Mouse (Mus musculus) kidney, postnatal 14 days (tissue): ENCODE measurements around the gene Atg7.

ENCODE experiments used
- DNase-seq: peaks from one replicate; pipeline ENCODE4 v3.0.0; 2022; ENCODE audit warnings: mixed read lengths

Atg7 gene

GRCm38 (mm10) chr6:114821646-114822045, 178.7 kb downstream of the Atg7 start:
- no peak for DNase-seq

- no peak for DNase-seq
Measured at GRCm38 (mm10) chr6:114826889-114827288, 184.0 kb downstream of the Atg7 start.

DNA sequence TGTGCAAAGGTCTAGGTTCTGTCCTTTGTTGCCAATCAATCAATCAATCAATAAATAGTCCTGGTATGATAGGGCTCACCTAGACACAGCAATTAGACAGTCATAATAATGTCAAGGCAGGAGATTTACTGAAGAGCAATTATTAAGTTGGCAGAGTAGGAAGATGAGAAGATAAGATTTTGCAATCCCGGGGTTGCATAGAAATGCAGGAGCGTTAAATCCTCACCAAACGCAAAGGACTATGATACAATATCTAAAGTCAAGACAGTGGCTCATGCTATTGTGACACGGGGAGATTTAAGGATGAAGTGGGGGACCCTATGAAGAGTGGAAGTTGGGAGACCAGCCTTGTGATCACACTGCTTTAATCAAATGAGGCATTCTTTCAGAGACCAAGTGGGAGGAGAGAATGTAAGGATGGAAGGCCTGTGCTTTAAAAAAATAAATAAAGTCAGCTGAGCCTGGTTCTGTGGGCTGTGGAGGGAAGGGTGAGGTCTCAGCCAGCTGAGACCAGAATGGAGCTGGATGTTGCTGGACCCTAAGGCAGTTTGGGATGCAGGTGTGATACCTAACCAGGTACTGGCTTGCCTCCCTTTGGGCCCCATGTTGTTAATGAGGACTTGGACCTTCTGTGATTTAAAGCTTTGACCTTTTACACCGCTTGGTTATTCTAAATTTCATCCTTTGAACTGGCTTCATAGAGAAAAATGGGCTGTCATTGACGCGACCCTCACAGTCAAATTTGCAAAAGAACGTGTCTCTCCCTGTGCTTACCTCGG, 187.0 kb downstream of the Atg7 start:
- no peak for DNase-seq

- no peak for DNase-seq
Measured at GRCm38 (mm10) chr6:114831807-114832206, 188.9 kb downstream of the Atg7 start.

DNA sequence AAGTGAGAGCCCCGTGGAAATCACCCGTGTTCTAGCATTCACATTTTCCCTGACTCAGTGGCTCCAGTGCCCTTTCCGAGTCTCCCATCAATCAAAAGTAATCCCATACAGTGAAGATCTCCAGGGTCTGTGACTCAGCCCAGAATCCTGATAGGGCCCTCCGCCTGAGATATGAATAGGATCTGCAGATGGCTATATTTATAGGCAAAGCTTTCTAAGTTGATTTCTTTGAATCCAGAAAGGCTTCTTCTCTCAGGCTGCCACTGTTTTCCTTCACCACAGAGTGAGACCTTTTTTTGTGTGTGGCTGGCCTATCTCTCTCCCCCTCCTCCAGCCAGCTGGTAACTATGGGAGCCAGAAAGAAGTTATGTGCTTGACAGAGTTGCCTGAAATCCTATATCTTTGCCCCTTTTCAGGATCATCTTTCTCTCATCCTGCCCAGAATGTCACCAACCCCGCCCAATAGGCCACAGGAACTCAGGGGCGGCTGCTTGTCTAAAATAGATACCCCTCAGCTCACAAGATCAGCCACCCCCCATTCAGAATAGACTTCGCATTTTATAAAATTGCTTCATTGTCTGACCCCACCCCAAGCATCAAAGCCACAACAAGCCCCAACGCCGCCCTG, 190.3 kb downstream of the Atg7 start:
- no peak for DNase-seq

DNA sequence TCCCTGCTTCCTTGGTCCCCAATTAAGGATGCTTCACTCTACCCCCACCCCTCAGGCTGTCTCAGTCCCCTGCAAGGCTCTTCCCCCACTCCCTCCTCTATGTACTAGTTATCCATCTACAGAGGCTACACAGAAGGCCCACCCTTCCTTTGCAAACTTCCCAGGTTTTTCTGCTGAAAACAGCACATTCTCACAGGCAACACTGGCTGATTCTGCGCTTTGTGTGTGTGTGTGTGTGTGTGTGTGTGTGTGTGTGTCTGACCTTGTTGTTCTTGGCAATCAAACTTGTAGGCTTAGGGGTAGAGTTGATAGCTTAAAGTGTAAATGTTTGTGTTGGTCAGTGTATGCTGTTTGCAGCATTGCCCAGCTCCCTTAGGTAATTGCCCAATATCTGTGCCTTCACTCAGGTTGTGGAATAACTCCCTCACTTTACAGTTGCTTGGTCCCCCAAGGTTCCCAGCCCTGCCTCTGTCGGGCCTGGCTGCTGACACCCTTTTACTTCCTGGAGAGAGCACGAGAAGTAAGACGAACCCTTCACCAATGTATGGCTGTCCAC, 191.0 kb downstream of the Atg7 start:
- DNase-seq: peak; percentile 78

DNA sequence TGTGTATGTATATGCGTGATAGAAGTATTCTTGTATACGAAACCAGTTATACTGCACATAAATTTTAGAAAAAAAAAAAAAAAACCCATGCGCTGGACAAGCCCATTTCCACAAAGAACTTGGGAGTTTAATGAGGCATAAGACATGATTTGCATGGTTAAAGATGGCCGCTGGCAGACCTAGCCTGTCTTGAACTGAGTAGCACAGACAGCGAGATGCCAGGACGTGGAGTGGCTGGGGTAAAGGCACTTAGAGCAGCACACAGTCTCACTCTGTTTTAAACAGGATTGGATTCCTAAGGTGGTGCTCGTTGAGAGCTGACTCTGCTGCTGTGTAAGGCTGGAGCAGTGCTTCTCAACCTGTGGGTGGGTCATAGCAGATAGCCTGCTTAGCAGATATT, 192.4 kb downstream of the Atg7 start:
- DNase-seq: no peak

DNA sequence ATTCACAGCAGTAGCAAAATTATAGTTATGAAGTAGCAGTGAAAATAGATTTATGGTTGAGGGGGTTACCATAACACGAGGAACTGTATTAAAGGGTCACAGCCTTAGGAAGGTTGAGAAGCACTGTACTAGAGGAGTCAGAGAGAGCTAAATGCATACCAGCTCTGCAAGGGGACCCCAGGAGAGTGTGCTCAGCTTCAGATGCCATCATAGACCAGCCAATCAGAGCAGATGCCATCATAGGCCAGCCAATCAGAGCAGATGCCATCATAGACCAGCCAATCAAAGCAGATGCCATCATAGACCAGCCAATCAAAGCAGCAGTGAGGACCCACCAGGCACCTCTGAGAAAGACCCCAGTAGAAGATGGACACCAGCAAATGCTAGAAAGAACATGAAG, 192.9 kb downstream of the Atg7 start:
- DNase-seq: no peak

- no peak for DNase-seq
Measured at GRCm38 (mm10) chr6:114836433-114836832, 193.5 kb downstream of the Atg7 start.

DNA sequence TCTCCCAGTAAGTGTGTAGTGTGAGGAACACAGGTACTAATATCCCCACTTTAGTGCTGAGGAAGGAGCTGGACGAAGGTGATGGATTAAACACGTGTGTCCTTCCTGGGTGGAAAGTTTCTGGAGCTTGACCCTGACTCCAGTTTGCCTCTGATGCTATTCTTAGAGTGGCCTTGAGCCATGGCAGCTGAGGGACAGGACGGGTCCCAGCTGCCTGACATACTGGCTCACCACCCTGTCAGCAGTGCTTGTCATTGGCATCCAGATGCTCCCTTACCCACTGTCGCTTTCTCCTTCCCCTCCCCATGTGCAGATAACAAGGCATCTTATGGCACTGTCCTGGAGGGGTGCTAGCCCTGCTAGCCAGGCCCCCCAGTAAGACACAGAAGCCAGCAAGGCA, 196.0 kb downstream of the Atg7 start:
- DNase-seq: no peak

GRCm38 (mm10) chr6:114840012-114840411, 197.1 kb downstream of the Atg7 start:
- DNase-seq: no peak

GRCm38 (mm10) chr6:114842131-114842530, 199.2 kb downstream of the Atg7 start:
- no peak for DNase-seq

- DNase-seq: no peak
Measured at GRCm38 (mm10) chr6:114842863-114843262, 200.0 kb downstream of the Atg7 start.

GRCm38 (mm10) chr6:114846153-114846772, 203.4 kb downstream of the Atg7 start:
- DNase-seq: no peak

DNA sequence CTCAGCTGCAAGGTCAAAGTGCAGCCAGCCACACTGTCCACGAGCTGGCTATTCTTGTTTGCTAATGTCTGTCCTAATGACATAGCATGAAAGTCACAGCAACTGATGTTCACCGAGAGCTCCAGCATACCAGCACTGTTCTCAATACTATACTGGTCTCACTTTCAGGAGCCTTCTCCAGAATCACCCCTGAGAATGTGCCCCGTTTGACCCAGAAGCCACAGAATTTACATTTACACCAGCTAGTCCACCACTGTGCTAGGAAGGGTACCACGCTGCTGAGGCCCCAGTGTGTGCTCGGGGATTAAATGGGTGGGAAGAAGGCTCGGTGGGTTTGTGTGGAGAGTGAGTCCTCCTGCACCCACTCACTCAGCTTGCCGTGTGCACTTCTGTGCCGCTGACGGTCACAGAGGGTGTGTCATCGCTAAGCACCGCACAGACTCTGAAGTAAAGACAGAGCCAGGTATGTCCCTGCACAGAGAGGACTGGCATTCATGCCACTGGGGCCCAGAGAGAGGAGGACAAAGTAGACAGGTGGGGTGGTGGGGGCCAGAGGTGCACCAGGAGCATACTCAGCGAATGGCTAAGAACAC, 204.8 kb downstream of the Atg7 start:
- no peak for DNase-seq

DNA sequence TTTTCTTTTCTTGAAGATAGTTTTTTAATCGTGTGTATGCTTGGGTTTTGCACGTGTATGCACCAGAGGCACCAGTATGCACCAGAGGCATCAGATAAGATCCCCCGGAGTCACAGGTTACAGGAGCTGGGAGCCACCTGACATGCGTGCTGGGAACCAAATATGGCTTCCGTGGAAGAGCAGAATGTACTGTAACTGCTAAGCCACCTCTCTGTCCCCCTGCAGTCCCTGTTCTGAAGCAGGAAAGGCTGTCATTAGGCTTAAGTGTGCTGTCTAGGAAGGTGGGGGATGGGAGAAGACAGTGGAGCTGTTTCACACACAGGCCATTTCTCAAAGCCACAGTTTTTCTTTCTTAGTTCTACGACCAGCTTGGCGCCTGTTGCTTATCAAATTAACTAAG, 205.9 kb downstream of the Atg7 start:
- DNase-seq: no peak

DNA sequence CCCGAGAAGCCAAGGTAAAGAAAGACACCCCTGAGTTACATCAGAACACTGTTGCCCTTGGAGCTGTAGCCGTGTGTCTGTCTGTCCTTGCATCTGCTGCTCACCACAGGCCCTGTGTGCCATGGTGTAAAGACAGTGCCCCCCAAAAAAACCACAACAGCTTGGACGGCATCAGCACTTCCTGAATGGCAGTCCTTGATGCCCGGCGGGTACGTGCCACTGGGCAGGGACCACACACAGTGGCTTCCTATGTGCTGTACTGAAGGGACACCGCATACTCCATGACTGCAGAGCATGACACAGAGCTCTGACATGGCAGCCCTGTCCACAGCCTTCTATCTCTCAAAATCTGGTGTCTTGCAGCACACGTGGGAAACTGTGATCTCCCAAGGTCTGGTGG, 206.9 kb downstream of the Atg7 start:
- no peak for DNase-seq

GRCm38 (mm10) chr6:114851688-114852087, 208.8 kb downstream of the Atg7 start:
- DNase-seq: no peak

DNA sequence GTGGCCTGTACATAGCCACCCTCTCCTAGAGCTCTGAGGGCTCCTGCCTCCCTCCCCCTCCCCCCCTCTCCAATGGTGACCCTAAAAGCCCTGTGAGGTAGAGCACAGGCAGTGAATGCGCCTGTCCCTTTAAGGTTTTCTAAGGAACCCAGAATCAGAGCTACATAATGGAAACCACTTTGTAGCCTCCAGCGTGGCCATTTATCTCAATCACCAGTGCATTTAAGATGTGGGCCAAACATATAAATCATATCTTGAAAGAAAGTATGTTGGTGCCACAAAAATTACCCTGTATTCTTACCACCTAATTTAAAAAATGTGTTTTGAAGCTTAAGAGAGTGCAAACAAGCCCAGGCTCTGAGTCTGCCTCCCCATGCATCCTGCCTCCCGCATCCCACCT, 209.8 kb downstream of the Atg7 start:
- DNase-seq: no peak

- no peak for DNase-seq
Measured at GRCm38 (mm10) chr6:114854368-114854767, 211.5 kb downstream of the Atg7 start.

GRCm38 (mm10) chr6:114855644-114856043, 212.7 kb downstream of the Atg7 start:
- DNase-seq: no peak

GRCm38 (mm10) chr6:114856501-114856900, 213.6 kb downstream of the Atg7 start:
- no peak for DNase-seq

GRCm38 (mm10) chr6:114857996-114858721, 215.3 kb downstream of the Atg7 start:
- DNase-seq: no peak
